Mouse (Mus musculus) mature B cell (primary cell): ENCODE data around the gene 1700020N01Rik.

ENCODE experiments used
- in situ Hi-C: fragments of 300-500 bp; cut with MboI; formaldehyde crosslinking; loops from 2 replicates; pipeline ENCODE4 v1.14.3; 2019

1700020N01Rik gene

DNA sequence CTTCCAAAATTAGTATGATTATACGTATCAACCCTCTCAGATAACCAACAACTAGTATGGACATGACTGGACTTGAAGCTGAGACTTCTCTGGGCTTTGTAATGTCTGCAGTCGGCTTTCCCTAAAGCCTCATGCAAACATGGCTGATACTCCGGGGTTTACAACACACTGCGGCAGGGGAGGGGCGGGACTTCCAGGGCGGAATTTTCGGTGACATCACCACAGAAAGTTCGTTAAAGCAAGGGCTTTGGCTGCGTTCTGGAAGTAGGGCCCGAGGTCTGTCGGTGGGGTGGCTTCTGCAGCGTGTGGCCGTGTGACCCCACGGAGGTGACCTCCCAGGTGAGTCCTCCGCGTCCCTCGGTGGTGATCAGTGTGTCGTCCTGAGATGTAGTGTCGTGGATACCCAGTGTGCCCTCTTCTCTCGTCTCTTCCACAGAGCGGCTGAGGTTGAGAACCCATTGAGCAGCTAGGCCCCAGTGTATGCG is at the start of gene 1700020N01Rik:
1700020N01Rik (plus strand) TSS at position 250 of the 485 bp plus-strand sequence.
- in situ Hi-C loops, result no loop called here

DNA sequence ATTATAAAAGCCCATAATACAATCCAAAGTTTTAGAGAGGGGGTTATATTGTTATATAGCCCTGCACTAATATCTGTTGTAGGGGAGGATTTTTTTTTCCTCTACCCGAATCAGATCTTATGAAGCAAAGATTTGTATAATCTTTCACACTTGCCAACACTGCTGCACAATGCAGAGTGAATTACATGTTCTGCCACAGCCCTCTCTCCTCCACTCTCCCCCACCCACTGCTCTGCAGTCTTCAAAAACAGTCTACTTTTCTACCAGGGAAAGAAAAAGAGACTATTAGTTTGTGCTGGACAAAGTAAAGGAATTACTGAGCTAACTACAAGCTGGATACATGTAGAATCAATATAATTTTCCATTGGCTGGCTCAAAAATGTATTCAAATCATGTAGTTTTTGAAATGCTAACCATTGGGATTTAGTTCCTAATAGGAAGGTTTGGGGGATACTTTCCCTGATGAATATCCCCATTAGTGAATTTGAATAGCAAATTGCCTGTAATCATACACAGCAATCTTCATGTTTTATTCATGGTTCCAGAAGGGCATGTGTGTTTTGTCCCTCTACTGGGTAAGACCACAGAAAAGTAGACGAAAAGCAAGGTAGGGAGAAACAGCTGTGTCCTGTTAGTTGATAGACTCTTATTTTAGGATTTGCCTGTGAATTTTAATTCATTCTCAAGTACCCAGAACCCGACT is 49.2 kb upstream of the 1700020N01Rik start:
- in situ Hi-C loops, result no loop called here

- in situ Hi-C loops, result no loop called here
Observed at GRCm38 (mm10) chr10:21544721-21545120, 48.2 kb upstream of the 1700020N01Rik start.

DNA sequence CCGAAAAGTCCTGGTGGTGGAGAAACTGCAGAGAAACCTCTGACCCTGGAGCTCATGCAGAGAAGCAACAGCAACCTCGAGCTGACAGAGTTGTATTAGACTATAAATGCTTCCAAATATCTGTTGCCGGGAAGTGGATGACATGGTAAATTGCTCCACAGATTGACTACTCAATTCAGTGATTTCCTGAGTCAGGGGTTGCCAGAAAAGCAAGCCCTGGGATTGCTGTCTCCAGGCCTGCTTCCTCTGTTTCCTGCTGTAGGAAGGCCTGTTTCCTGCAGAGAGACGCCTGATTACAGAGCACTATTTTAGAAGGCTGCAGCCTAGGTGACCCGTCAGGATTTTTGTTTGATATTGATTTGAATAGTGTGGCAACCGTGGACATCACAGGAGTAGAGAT is 47.5 kb upstream of the 1700020N01Rik start:
- in situ Hi-C loops, result no loop called here

DNA sequence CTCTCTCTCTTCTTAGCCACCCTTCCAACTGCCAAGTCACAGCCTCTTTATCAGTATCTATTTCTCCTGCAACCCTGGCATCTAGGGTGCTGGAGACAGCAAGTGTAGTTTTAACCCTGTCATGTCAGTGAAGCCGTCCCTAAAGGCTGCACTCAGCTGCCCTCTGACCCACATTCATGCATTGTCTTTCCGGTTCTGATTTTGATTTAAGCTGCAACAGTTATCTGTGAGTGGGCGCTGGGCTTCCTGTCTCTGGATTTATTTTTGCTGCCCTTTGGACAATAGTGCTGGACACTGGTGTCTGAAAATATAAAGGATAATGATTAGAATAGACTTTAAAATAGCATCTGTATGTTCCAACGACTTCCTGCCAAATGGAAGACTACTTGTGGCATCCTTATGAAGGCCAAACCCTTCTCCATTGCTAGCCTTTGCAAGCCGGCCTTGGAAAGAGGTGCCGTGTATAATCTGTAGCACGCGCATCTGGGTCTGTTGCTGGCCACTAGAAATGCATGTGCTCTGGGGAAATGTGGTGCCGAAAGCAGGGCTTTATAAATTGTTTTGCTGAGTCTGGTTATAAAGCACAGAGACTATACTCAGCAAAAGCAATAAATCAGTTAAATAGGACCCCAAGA is 44.0 kb upstream of the 1700020N01Rik start:
- in situ Hi-C loops, result no loop called here

DNA sequence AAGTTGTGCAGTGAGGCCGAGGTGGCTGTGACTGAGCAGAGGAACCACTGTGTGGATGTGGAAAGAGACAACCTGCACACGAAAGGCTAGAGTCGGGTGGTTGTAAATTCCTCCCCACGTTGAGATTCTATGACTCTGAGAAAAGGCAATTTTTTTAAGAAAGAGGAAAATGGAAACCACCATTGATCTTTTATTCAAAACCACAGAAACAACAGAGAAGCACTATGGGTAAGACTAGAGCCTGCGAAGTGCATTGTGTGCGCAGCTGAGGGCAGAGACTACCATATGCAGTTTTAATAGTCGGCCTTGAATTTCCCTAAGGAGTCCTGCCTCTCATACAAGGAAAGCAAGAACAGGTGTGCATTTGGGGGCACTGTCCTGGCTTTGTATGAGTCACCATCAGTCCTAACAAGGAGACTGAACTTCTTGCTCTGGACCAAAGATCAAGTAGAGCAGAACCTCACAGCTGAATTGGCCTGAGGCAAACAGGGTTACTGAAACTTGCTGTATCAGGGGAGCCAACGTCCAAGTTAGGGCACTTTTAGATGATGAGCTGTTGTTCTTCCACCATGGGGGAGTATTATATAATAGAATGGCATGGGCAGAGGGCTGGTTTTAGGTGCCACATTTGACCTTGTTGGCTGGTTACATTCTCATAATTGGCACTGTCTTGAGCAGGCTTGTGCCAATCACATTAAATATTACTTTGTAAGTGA is 39.8 kb upstream of the 1700020N01Rik start:
- in situ Hi-C loops, result no loop called here

DNA sequence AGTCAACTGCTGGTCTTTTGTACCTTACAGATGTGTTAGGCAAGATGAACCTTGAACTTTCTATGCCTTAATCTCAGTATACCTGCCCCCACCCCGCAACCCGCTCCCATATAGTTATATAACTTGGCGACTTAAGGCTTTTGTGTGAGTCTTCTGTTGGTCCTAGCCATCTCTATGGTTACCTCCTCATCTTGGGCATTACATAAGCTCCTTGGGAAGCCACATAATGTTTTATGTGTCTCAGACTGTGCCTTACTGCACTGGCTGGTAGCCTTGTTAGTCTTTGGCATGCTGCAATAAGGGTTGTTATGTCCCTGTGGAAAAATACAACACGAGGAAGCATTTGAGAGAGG is 39.3 kb upstream of the 1700020N01Rik start:
- in situ Hi-C loops, result no loop called here

DNA sequence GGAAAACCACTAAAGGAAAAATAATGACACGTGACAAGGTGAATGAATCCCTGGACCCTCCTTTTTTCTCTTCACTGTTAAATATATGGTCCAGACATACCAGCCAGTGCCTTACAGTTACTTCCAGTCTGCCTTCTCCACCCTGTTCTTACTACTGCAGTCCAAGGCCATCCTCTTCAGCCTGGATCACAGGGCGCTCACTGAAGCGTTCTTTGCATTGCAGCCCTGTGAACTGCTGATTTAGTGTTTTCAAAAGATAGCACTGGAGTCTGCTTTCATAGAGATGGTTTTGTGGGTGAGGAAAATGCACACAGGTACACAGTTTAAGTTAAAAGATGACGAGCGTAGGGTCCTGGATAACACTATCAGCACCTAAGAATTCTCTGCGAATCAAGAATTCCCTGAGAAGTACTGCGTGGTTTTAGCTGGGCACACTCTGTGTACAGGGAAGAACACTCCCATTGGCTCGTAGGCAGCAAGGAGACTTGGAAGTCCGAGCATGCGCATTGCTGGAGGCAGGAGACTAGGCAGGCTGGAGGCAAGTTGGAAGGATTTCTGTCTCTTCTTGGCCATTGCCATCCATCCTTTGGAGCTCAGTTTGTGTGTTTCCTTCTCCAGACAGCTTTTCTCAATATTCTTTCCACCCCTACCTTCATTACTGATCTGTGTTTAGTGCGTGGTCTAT is 37.9 kb upstream of the 1700020N01Rik start:
- in situ Hi-C loops, result no loop called here

- in situ Hi-C loops, result no loop called here
Observed at GRCm38 (mm10) chr10:21559769-21560168, 33.2 kb upstream of the 1700020N01Rik start.

GRCm38 (mm10) chr10:21561181-21561580 is 31.8 kb upstream of the 1700020N01Rik start:
- in situ Hi-C loops, result no loop called here

GRCm38 (mm10) chr10:21563446-21563845 is 29.5 kb upstream of the 1700020N01Rik start:
- in situ Hi-C loops, result no loop called here

GRCm38 (mm10) chr10:21564189-21564588 is 28.8 kb upstream of the 1700020N01Rik start:
- in situ Hi-C loops, result no loop called here

DNA sequence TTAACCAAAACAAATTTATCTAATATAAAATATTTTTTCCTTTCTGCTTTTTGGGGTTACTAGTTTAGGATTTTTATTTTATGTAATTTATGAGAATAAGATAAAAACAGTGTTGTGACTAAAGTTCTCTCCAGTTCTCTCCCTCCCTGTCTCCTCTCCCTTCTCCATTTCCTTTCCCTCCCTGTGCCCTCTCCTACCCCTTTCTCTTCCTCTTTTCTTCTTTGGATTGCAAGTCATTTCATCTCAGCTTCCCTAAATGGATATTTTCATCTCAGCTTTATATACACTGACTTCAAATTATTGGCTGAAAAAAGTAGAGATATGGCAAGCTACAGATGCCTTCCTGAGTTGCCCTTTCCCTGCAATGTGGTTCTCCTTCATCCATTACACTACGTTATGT is 26.9 kb upstream of the 1700020N01Rik start:
- in situ Hi-C loops, result no loop called here

DNA sequence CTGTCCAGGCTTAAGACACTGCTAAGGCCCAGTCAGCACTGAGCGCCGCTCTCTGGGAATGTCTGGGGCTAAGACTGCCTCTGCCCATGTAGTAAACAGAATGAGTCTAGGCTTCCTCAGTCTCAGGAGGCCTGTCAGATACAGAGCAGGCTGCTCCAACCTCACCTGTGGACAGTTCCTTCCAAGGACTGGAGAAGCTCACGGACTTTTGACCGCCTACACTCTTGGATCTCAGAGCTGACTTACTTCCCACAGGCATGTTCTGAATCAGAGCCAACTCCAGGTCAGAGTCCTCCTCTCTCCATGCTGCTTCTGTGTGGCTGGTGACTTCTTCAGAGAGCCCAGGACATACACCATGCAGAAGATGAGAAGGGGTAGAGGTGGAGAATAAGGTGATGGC is 21.3 kb upstream of the 1700020N01Rik start:
- in situ Hi-C loops, result no loop called here

GRCm38 (mm10) chr10:21573713-21574112 is 19.2 kb upstream of the 1700020N01Rik start:
- in situ Hi-C loops, result no loop called here

DNA sequence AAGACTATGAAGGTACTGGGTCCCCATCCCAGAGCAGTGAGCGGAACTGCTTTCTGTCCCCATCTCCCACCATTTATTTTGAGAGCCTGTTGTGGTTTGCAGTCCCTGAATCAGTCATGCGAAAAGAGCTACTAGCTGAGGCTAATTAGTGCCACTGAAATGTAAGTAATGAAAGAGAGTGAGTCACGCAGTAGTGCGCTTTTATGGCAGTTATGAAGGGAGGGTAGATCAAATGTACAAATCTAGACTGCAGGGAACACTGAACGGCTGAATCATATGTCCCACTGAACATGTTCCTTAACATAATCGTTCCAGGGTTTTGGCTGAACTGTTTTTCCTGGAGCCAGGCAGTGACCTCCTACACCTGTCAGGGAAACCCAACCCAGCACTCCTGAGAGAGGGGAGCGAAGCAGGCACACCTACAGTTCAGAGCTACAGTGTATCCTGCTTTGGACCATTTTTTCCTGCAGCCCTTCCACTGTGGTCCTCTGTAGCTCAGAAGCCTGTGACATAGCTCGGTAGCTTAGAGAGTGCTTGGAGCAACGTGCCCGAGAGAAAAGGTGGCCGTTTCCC is 17.1 kb upstream of the 1700020N01Rik start:
- in situ Hi-C loops, result no loop called here

DNA sequence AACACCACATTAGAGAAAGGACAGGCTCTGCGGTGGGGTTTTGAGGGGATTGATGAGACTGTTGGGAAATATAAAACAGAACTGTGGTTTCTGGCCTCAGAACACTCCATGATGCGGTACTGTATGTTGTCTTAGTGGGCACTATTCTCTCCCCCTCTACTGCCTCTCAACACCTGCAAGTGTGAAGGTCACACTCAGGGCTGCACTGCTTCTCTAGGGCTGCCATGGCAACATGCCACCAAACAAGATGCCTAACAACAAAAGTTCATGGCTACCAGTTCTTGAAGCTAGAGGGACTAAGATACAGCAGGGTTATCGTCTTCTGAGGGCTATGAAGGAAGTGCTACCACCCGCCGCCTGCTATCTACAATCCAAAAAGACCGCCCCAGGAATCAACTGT is 15.1 kb upstream of the 1700020N01Rik start:
- in situ Hi-C loops, result no loop called here

DNA sequence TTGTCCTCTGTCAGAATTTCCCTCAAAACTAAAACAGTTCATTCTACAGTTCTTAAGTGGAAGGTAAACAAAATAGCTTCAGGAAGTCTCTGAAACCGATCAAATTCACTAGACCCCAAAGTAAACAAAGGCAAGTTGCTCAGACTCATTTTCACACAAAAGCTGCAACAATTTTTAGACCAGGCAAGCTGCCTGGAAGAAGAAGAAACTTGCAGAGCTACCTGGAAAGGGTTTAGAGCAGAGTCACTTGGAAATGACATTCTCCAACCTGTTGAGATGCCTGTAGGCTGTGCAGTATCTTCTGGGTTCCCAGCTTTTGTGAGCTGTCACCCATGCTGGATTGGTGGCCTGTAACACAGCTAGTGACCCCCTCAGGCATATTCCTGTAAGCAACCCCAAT is 11.4 kb upstream of the 1700020N01Rik start:
- in situ Hi-C loops, result no loop called here

DNA sequence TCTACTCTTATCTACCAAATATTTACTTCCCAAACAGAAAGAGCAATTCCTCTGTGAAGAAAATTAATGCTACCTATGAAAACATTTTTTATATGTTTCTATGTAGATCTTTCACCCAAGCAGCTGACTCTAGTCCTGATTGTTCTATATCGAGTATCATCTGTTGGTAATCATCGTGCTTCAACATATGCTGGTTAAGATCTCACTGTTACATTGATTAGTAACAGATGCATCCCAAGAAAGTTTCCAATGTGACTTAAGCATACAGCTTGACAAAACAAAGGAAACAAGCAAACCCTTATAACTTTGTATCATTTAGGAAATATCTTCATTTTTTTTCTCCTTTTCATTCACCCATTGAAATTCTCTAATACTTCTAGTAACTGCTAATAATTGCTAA is 5.9 kb upstream of the 1700020N01Rik start:
- in situ Hi-C loops, result no loop called here

GRCm38 (mm10) chr10:21588007-21588852 is 4.7 kb upstream of the 1700020N01Rik start:
- in situ Hi-C loops, result no loop called here

GRCm38 (mm10) chr10:21600931-21601330 is 8.0 kb downstream of the 1700020N01Rik start:
- in situ Hi-C loops, result loop anchor here (5.0 kb wide), 2 partner anchors 134 to 396 kb away; no protein-coding TSS in a partner anchor
